Mouse (Mus musculus) common myeloid progenitor, adult 5-6 weeks (primary cell): ENCODE measurements around the gene Atp11a. TPM values are rescaled to one million over a fixed set of nuclear protein-coding genes. Genes with fewer than 3 reads are reported as not detected.

Source experiments
- ATAC-seq: replicated peaks from 2 replicates; pipeline ENCODE4 v1.8.0; 2016; ENCODE audit warnings: low read depth, mild to moderate bottlenecking, moderate TSS enrichment, inconsistent platforms; ENCODE audit not compliant: poor library complexity, severe bottlenecking
- total RNA-seq: library from RNA; stranded (forward); fragments of 200-1000, 187-1606 nt; gene quantifications from 2 replicates; pipeline ENCODE4 v1.2.3, GENCODE M21; 2017

The Atp11a gene
- total RNA-seq, 1 experiment from 2014 or later, result 9.4 TPM

GRCm38 (mm10) chr8:12896494-12897373, 139.9 kb downstream of the Atp11a start:
- ATAC-seq, result peak; percentile 72

DNA sequence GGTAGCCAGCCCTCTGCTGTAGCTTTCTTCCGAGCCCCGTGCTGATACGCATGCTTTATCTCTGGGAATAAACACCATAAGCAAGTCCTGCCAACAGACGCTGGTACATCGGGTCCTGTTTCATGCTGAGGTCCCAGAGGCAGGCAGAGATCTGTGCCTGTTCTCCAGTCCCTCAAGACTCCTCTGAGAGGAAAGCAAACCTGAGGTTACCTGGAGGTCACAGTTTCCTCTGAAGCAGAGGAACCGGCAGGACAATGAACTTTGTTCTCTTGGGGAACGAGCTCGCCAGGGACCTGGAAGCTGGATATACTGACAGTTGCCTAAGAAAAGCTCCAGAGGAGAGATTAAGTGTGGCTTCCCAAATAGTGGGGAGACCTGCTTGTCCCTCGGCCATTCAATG, 141.0 kb downstream of the Atp11a start:
- no peak for ATAC-seq

DNA sequence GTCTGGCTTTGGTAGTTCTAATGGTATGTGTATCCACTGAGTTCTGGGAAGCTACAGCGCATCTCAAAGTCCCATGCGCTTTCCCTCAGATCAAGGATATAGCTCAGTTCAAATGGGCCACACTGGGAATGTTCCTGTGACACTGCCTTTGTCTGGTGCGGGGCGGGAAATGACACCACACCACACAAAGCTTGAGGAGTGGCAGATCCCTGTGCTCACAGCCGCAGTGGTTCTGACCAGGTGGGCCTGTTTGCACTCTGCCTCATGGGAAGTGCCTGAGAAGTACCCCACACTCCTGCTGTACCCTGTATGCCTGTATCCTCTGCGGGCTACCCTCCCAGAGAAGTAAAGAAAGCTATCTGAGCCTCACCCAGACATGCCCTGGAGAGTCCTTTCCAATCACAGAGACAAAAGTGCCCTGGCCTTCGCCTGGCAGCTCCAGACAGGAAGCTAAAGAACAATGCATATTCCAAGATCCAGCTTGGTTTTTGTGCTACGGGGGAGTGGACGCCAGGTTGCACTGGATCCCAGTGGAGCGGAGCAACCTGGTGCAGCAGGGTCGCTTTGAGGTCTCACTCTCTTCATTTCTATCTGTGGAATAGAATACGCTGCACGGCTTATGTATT, 147.1 kb downstream of the Atp11a start:
- no peak for ATAC-seq

DNA sequence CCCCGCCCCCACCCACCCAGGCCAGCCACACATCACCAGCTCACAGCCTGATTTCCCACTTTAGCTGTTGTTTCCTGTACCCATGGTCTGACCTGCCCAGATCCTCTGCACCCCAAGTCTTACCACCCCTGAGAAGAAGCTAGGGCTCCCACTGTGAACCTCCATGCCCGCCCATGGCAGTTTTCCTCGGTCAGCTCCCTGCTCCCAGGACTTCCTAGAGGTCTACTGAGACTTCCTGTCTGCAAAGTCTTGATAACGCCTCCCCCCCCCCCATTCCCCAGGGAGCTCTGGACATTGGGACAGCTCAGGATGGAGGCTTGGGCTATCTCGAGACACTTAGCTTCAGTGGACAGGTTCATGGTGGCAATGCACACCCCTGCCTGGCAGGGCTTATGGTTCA, 148.3 kb downstream of the Atp11a start:
- peak; percentile 29 for ATAC-seq

- ATAC-seq, result no peak
Observed at GRCm38 (mm10) chr8:12905599-12906321, 148.9 kb downstream of the Atp11a start.

GRCm38 (mm10) chr8:12906597-12906996, 149.8 kb downstream of the Atp11a start:
- no peak for ATAC-seq

DNA sequence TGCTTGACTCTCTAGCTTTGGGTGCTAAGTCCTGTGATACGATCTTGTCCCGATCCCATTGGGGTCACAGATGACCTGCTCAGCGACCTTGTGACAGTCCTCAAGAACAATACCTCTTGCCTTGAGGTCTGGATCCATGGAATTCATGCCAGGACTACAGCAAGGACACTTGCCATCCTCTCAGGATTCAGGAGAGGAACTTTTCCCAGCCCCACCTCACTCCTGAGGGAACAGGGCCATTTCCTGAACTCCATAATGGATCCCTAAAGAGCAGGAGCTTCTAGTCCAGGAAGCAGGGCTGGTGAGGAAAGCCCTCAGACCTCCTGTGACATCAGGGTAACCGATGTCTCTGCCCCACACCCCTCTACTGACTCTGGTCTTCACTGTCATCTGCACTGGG, 150.9 kb downstream of the Atp11a start:
- ATAC-seq, result no peak

DNA sequence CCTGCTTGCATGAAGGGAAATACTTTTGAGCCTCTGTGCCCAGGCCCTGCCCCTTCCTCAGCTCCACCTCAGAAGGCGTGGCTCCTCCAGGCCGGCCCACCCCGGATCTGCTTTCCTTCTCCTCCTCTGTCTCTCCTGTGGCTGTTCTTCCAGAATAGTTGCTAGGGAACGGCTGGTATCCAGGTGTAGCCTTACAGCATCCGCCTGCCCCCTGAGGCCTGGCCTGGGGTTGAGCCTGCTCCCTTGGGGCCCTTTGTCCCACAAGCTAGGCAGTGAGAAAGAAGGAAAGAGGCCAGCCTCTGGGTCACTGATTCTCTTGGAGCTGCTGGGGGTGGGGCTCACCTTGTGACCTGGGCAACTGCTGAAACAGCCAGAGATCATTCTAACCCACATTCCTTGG, 155.2 kb downstream of the Atp11a start:
- ATAC-seq, result no peak

- no peak for ATAC-seq
Observed at GRCm38 (mm10) chr8:12915187-12916006, 158.6 kb downstream of the Atp11a start.

DNA sequence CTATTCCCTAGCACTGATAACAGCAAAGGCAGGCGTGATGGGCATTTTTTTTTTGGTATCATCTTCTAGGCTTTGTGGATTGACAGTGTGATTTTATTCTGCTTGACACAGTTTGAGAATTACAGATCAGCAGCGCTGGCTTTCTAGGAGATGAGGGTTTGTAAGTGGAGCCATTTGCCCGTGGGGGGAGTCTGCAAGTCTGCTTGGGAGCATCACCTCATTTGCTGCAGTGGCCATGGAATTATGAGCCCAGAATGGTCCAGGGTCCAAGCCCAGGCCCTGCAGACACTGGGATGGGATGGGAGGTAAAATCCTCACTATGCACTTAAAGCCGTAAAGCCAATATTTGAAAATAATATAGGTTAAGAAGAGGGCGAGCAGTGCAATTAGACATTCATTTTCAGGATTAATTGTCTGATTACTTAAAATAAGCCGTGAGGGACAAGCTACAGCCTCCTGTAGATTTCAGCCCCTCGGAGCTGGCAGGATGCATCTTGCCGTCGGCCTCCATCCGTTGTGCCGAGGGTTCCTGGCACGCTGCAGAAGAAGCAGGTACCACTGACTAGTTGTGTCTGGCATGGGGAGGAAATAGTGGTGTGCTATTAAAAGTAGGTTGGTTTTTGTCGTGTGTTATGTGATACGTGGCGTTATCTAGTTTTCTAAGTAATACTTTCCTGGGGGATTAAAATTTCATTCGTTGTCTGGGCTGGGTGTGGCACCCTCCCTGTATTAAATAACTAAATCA, 159.5 kb downstream of the Atp11a start:
- ATAC-seq, result no peak

- no peak for ATAC-seq
Observed at GRCm38 (mm10) chr8:12917029-12917428, 160.2 kb downstream of the Atp11a start.

DNA sequence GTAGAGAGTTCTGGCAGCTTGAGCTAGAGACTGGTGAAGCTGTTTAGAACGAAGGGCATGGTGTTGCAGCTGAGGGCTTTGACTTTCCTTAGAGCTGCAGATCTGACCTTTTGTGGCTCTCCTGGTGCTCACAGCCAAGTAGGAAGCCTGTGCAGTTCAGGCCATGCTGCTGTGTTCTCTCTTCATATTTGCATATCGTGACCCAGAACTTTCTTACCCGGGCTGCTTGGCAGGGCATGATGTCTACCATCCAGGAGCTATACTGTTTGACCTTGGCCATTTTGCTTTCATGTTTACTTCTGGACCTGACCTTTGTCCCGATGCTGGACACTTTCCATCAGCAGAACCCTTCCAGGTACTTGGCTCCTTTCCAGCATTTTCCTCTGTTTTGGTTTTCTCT, 161.0 kb downstream of the Atp11a start:
- no peak for ATAC-seq

Other genes with a start within 250 kb of the Atp11a start
- not detected in 2 replicates for gene Spaca7, start 184.0 kb upstream of the Atp11a start, total RNA-seq
- 45.1 and 49.9 TPM in 2 replicates for gene Tubgcp3, start 84.8 kb upstream of the Atp11a start, total RNA-seq
- gene Mcf2l, start 116.8 kb downstream of the Atp11a start, total RNA-seq, result 4.3 and 7.9 TPM in 2 replicates